Mouse (Mus musculus): ENCODE results near the gene Cabp2. TPM values are rescaled to one million over a fixed set of nuclear protein-coding genes. Genes with fewer than 3 reads are reported as not detected.
"Not testable (repeated sequence)": the region's sequence is repeated elsewhere in the genome, so short reads cannot be mapped to it uniquely, and the experiment has no call there.

Cabp2 gene
- polyA plus RNA-seq, 1 experiment from 2014 or later = not detected

GRCm38 (mm10) chr19:4134354-4134753 lies 53.0 kb downstream of the Cabp2 start:
- H3K4me3 ChIP-seq (replicated peaks; ENCODE audit: low read depth, low read length) = no peak overlapping the region
- H3K27ac ChIP-seq (replicated peaks; ENCODE audit: low read depth, low read length) = no peak overlapping the region
- DNase-seq = no peak
- WGBS = 94% methylated on average over 4 of the region's 4 CpGs
- H3K4me1 ChIP-seq (ENCODE audit: control insufficient read depth, insufficient read depth, low read length) = 0 out of 2 replicates have a peak, but pooled peaks cover 3% of the 10 kb centered on the region
- no peaks in the 10 kb centered on the region for H3K27me3 ChIP-seq (ENCODE audit: control insufficient read depth, insufficient read depth, low read length)
- H3K4me2 ChIP-seq (ENCODE audit: low read length) = no peak overlapping the region
- H3K36me3 ChIP-seq (ENCODE audit: control insufficient read depth, insufficient read depth, low read length) = peaks cover 37% of the 10 kb centered on the region
- no peak for ATAC-seq (ENCODE audit: low FRiP score, low TSS enrichment)
- no peaks in the 10 kb centered on the region for H3K9me3 ChIP-seq (ENCODE audit: control insufficient read depth, low read length)
- H3K9ac ChIP-seq (replicated peaks; ENCODE audit: low read length) = no peak overlapping the region

GRCm38 (mm10) chr19:4135229-4135962 lies 54.0 kb downstream of the Cabp2 start:
- H3K4me2 ChIP-seq (ENCODE audit: low read length); H3K27me3 ChIP-seq (ENCODE audit: control insufficient read depth, insufficient read depth, low read length); H3K9ac ChIP-seq (replicated peaks; ENCODE audit: low read length); ATAC-seq (ENCODE audit: low FRiP score, low TSS enrichment); DNase-seq; H3K27ac ChIP-seq (replicated peaks; ENCODE audit: low read depth, low read length); H3K4me1 ChIP-seq (ENCODE audit: control insufficient read depth, insufficient read depth, low read length); H3K9me3 ChIP-seq (ENCODE audit: control insufficient read depth, low read length); H3K4me3 ChIP-seq (replicated peaks; ENCODE audit: low read depth, low read length): not testable (repeated sequence)
- H3K36me3 ChIP-seq (ENCODE audit: control insufficient read depth, insufficient read depth, low read length) = peaks cover 30% of the 10 kb centered on the region
- 89% methylated on average over 6 of the region's 6 CpGs for WGBS

- not testable (repeated sequence) for H3K9me3 ChIP-seq (ENCODE audit: control insufficient read depth, low read length); H3K4me3 ChIP-seq (replicated peaks; ENCODE audit: low read depth, low read length); ATAC-seq (ENCODE audit: low FRiP score, low TSS enrichment); H3K9ac ChIP-seq (replicated peaks; ENCODE audit: low read length); H3K4me1 ChIP-seq (ENCODE audit: control insufficient read depth, insufficient read depth, low read length); H3K27ac ChIP-seq (replicated peaks; ENCODE audit: low read depth, low read length); DNase-seq; H3K27me3 ChIP-seq (ENCODE audit: control insufficient read depth, insufficient read depth, low read length); H3K4me2 ChIP-seq (ENCODE audit: low read length)
- WGBS = 24% methylated on average over 8 of the region's 8 CpGs
- peaks cover 25% of the 10 kb centered on the region for H3K36me3 ChIP-seq (ENCODE audit: control insufficient read depth, insufficient read depth, low read length)
Observed at GRCm38 (mm10) chr19:4135963-4136345, 54.6 kb downstream of the Cabp2 start.

GRCm38 (mm10) chr19:4136463-4136862 lies 55.1 kb downstream of the Cabp2 start:
- Histone ChIP-seq H3K9ac (replicated peaks; ENCODE audit: low read length) (no peak overlapping the region), H3K27ac (replicated peaks; ENCODE audit: low read depth, low read length) (no peak overlapping the region), H3K27me3 (ENCODE audit: control insufficient read depth, insufficient read depth, low read length) (no peaks in the 10 kb centered on the region), H3K36me3 (ENCODE audit: control insufficient read depth, insufficient read depth, low read length) (peaks cover 21% of the 10 kb centered on the region), H3K4me3 (replicated peaks; ENCODE audit: low read depth, low read length) (no peak overlapping the region), H3K4me1 (ENCODE audit: control insufficient read depth, insufficient read depth, low read length) (0 out of 2 replicates have a peak, but pooled peaks cover 6% of the 10 kb centered on the region), H3K9me3 (ENCODE audit: control insufficient read depth, low read length) (no peaks in the 10 kb centered on the region), H3K4me2 (ENCODE audit: low read length) (no peak overlapping the region)
- WGBS = 77% methylated on average over 5 of the region's 5 CpGs
- no peak for ATAC-seq (ENCODE audit: low FRiP score, low TSS enrichment)
- no peak for DNase-seq

Other genes with a start within 250 kb of the Cabp2 start
- 50.2 and 51.8 TPM in 2 replicates for gene Chka, start 229.8 kb upstream of the Cabp2 start, polyA plus RNA-seq (2014; fragmentation: Nextera tagmentation; extraction: Ambion mirVana)
- 7.4 and 11.0 TPM in 2 replicates for gene Tcirg1, start 174.4 kb upstream of the Cabp2 start, polyA plus RNA-seq (2014; fragmentation: Nextera tagmentation; extraction: Ambion mirVana)
- 261 and 304 TPM in 2 replicates for gene Ndufs8, start 168.8 kb upstream of the Cabp2 start, polyA plus RNA-seq (2014; fragmentation: Nextera tagmentation; extraction: Ambion mirVana)
- 0.84 and 1.1 TPM in 2 replicates for gene Aldh3b1, start 151.8 kb upstream of the Cabp2 start, polyA plus RNA-seq (2014; fragmentation: Nextera tagmentation; extraction: Ambion mirVana)
- gene Unc93b1, start 146.4 kb upstream of the Cabp2 start, polyA plus RNA-seq (2014; fragmentation: Nextera tagmentation; extraction: Ambion mirVana) = 3.7 and 13.4 TPM in 2 replicates
- not detected in 2 replicates for gene Aldh3b3, start 122.9 kb upstream of the Cabp2 start, polyA plus RNA-seq (2014; fragmentation: Nextera tagmentation; extraction: Ambion mirVana)
- 0.16 and 0.32 TPM in 2 replicates for gene Aldh3b2, start 109.2 kb upstream of the Cabp2 start, polyA plus RNA-seq (2014; fragmentation: Nextera tagmentation; extraction: Ambion mirVana)
- gene Acy3, start 95.0 kb upstream of the Cabp2 start, polyA plus RNA-seq (2014; fragmentation: Nextera tagmentation; extraction: Ambion mirVana) = 0.96 and 2.2 TPM in 2 replicates
- not detected in 2 replicates for gene Tbx10, start 88.8 kb upstream of the Cabp2 start, polyA plus RNA-seq (2014; fragmentation: Nextera tagmentation; extraction: Ambion mirVana)
- 26.8 and 30.3 TPM in 2 replicates for gene Nudt8, start 81.0 kb upstream of the Cabp2 start, polyA plus RNA-seq (2014; fragmentation: Nextera tagmentation; extraction: Ambion mirVana)
- 3.3 and 3.9 TPM in 2 replicates for gene Gm49405, start 81.0 kb upstream of the Cabp2 start, polyA plus RNA-seq (2014; fragmentation: Nextera tagmentation; extraction: Ambion mirVana)
- 5.7 and 7.1 TPM in 2 replicates for gene Doc2g, start 78.3 kb upstream of the Cabp2 start, polyA plus RNA-seq (2014; fragmentation: Nextera tagmentation; extraction: Ambion mirVana)
- 223 and 231 TPM in 2 replicates for gene Ndufv1, start 68.8 kb upstream of the Cabp2 start, polyA plus RNA-seq (2014; fragmentation: Nextera tagmentation; extraction: Ambion mirVana)
- 397 and 514 TPM in 2 replicates for gene Gstp1, start 43.6 kb upstream of the Cabp2 start, polyA plus RNA-seq (2014; fragmentation: Nextera tagmentation; extraction: Ambion mirVana)
- 1.9 TPM in 1 of 2 replicates, not detected in the other for gene Gstp2, start 35.6 kb upstream of the Cabp2 start, polyA plus RNA-seq (2014; fragmentation: Nextera tagmentation; extraction: Ambion mirVana)
- not detected in 2 replicates for gene Gstp3, start 22.0 kb upstream of the Cabp2 start, polyA plus RNA-seq (2014; fragmentation: Nextera tagmentation; extraction: Ambion mirVana)
- 83.4 and 87.0 TPM in 2 replicates for gene Cdk2ap2, start 15.6 kb downstream of the Cabp2 start, polyA plus RNA-seq (2014; fragmentation: Nextera tagmentation; extraction: Ambion mirVana)
- 72.8 and 89.0 TPM in 2 replicates for gene Pitpnm1, start 18.4 kb downstream of the Cabp2 start, polyA plus RNA-seq (2014; fragmentation: Nextera tagmentation; extraction: Ambion mirVana)
- gene Aip, start 44.3 kb downstream of the Cabp2 start, polyA plus RNA-seq (2014; fragmentation: Nextera tagmentation; extraction: Ambion mirVana) = 84.3 and 98.0 TPM in 2 replicates
- not detected in 2 replicates for gene Gpr152, start 58.2 kb downstream of the Cabp2 start, polyA plus RNA-seq (2014; fragmentation: Nextera tagmentation; extraction: Ambion mirVana)
- 0.14 and 0.15 TPM in 2 replicates for gene Cabp4, start 62.5 kb downstream of the Cabp2 start, polyA plus RNA-seq (2014; fragmentation: Nextera tagmentation; extraction: Ambion mirVana)
- 105 and 117 TPM in 2 replicates for gene Coro1b, start 67.0 kb downstream of the Cabp2 start, polyA plus RNA-seq (2014; fragmentation: Nextera tagmentation; extraction: Ambion mirVana)
- gene Ptprcap, start 72.0 kb downstream of the Cabp2 start, polyA plus RNA-seq (2014; fragmentation: Nextera tagmentation; extraction: Ambion mirVana) = 0.55 and 0.64 TPM in 2 replicates
- gene Rps6kb2, start 81.8 kb downstream of the Cabp2 start, polyA plus RNA-seq (2014; fragmentation: Nextera tagmentation; extraction: Ambion mirVana) = 37.3 and 42.2 TPM in 2 replicates
- gene Carns1, start 93.9 kb downstream of the Cabp2 start, polyA plus RNA-seq (2014; fragmentation: Nextera tagmentation; extraction: Ambion mirVana) = 3.9 and 6.0 TPM in 2 replicates
- gene Tbc1d10c, start 109.7 kb downstream of the Cabp2 start, polyA plus RNA-seq (2014; fragmentation: Nextera tagmentation; extraction: Ambion mirVana) = 0.54 and 0.94 TPM in 2 replicates
- 591 and 597 TPM in 2 replicates for gene Ppp1ca, start 110.5 kb downstream of the Cabp2 start, polyA plus RNA-seq (2014; fragmentation: Nextera tagmentation; extraction: Ambion mirVana)
- 20.3 and 22.7 TPM in 2 replicates for gene Rad9a, start 120.1 kb downstream of the Cabp2 start, polyA plus RNA-seq (2014; fragmentation: Nextera tagmentation; extraction: Ambion mirVana)
- 0.08 and 0.46 TPM in 2 replicates for gene Clcf1, start 132.7 kb downstream of the Cabp2 start, polyA plus RNA-seq (2014; fragmentation: Nextera tagmentation; extraction: Ambion mirVana)
- gene AC109138.7, start 132.8 kb downstream of the Cabp2 start, polyA plus RNA-seq (2014; fragmentation: Nextera tagmentation; extraction: Ambion mirVana) = not detected in 2 replicates
- 18.5 and 19.1 TPM in 2 replicates for gene Pold4, start 150.3 kb downstream of the Cabp2 start, polyA plus RNA-seq (2014; fragmentation: Nextera tagmentation; extraction: Ambion mirVana)
- 8.8 and 12.8 TPM in 2 replicates for gene Ssh3, start 187.6 kb downstream of the Cabp2 start, polyA plus RNA-seq (2014; fragmentation: Nextera tagmentation; extraction: Ambion mirVana)
- gene Ankrd13d, start 201.6 kb downstream of the Cabp2 start, polyA plus RNA-seq (2014; fragmentation: Nextera tagmentation; extraction: Ambion mirVana) = 34.5 and 39.3 TPM in 2 replicates
- gene Grk2, start 224.6 kb downstream of the Cabp2 start, polyA plus RNA-seq (2014; fragmentation: Nextera tagmentation; extraction: Ambion mirVana) = 29.0 and 30.0 TPM in 2 replicates